Comparison of ENCODE assay signal across 12 mouse cellular contexts in genomic region chr3:31014374-31014773, GRCm38 (mm10).
"Had no signal": no experiment of that assay in that cellular context is flagged by ENCODE, and none has a peak within 500 bp of the region (broad histone marks: within the 10 kb centered on the region; RNA-seq: fewer than 3 reads in every experiment).

No protein-coding gene starts in this region.

- ATAC-seq: midbrain, embryonic 16.5 days had no signal

- H3K36me3 ChIP-seq: lung, embryonic 15.5 days had no signal

- H3K9ac ChIP-seq: kidney, embryonic 15.5 days; lung, embryonic 15.5 days had no signal

- H3K27ac ChIP-seq: limb, embryonic 10.5 days; lung, embryonic 15.5 days; midbrain, embryonic 10.5 days; stomach, postnatal 0 days had no signal

- H3K27me3 ChIP-seq: kidney, embryonic 15.5 days; lung, embryonic 15.5 days had no signal

- DNase-seq: kidney, adult 11 months; kidney, postnatal 14 days; layer of hippocampus, adult 9-11 months; lung, postnatal 4 days; right cerebral cortex, postnatal 14 days had no signal

- H3K9me3 ChIP-seq: kidney, embryonic 15.5 days; limb, embryonic 10.5 days; lung, embryonic 15.5 days; midbrain, embryonic 10.5 days had no signal

- H3K4me2 ChIP-seq: kidney, embryonic 15.5 days; liver, embryonic 11.5 days; lung, embryonic 15.5 days had no signal

- H3K4me3 ChIP-seq: kidney, embryonic 15.5 days; limb, embryonic 10.5 days; lung, embryonic 15.5 days; midbrain, embryonic 10.5 days had no signal
